In genomic region chr10:7212537-7212936, GRCm38 (mm10) we compare ENCODE assay signal across 8 mouse cellular contexts. TPM values are rescaled to one million over a fixed set of nuclear protein-coding genes. Genes with fewer than 3 reads are reported as not detected.
DNase-seq lines count a peak whose midpoint lies in the region; ATAC-seq and TF ChIP-seq lines count a peak whose summit lies in the region.

No protein-coding gene starts in this region.

- DNase-seq in heart, adult 11 months: peak; percentile 96
- DNase-seq in heart, postnatal 14 days: no peak
- DNase-seq in embryonic facial prominence, embryonic 14.5 days (ENCODE audit: low spot score): peak; percentile 79
- DNase-seq in hindbrain, postnatal 0 days (ENCODE audit: low spot score): peak; percentile 64
- DNase-seq in lung, postnatal 25 days (ENCODE audit: low spot score): peak; percentile 69
- DNase-seq in stomach, postnatal 0 days (ENCODE audit: low spot score): no peak
- no peak for DNase-seq in frontal cortex, postnatal 36 days (ENCODE audit: low spot score in 2 of 2)

- no peaks in the 10 kb centered on the region for H3K36me3 ChIP-seq in embryonic facial prominence, embryonic 14.5 days (ENCODE audit: control insufficient read depth, insufficient read depth, low read length)
- H3K36me3 ChIP-seq in hindbrain, postnatal 0 days (ENCODE audit: insufficient read depth, low read length): no peaks in the 10 kb centered on the region
- H3K36me3 ChIP-seq in stomach, postnatal 0 days (ENCODE audit: control insufficient read depth, insufficient read depth, low read length): no peaks in the 10 kb centered on the region

- peak overlapping the region; percentile 90 for H3K4me2 ChIP-seq in embryonic facial prominence, embryonic 14.5 days (ENCODE audit: low read depth, low read length)
- H3K4me2 ChIP-seq in hindbrain, postnatal 0 days (ENCODE audit: low read depth, low read length): peak overlapping the region; percentile 97
- H3K4me2 ChIP-seq in stomach, postnatal 0 days (replicated peaks; ENCODE audit: low read depth): peak overlapping the region; percentile 91

- no peaks in the 10 kb centered on the region for H3K9me3 ChIP-seq in embryonic facial prominence, embryonic 14.5 days (ENCODE audit: control insufficient read depth, low read length)
- no peaks in the 10 kb centered on the region for H3K9me3 ChIP-seq in hindbrain, postnatal 0 days (ENCODE audit: low read length)
- no peaks in the 10 kb centered on the region for H3K9me3 ChIP-seq in stomach, postnatal 0 days (ENCODE audit: control insufficient read depth, low read length)

- intact Hi-C loops in heart, postnatal 14 days (cut with DNase I): loop anchor here (5.0 kb wide), 3 partner anchors 70 to 120 kb away; no protein-coding TSS in a partner anchor

- no peak for TF ChIP-seq EP300 in stomach, postnatal 0 days (optimal IDR thresholded peaks at IDR 0.05)

- H3K4me3 ChIP-seq in embryonic facial prominence, embryonic 14.5 days (ENCODE audit: low read depth, low read length): peak overlapping the region; percentile 68
- peak overlapping the region; percentile 76 for H3K4me3 ChIP-seq in hindbrain, postnatal 0 days (ENCODE audit: low read length)
- H3K4me3 ChIP-seq in stomach, postnatal 0 days (ENCODE audit: low read depth, low read length): peak overlapping the region; percentile 82

- no peaks in the 10 kb centered on the region for H3K27me3 ChIP-seq in embryonic facial prominence, embryonic 14.5 days (replicated peaks; ENCODE audit: control insufficient read depth, insufficient read depth, low read length)
- no peaks in the 10 kb centered on the region for H3K27me3 ChIP-seq in hindbrain, postnatal 0 days (ENCODE audit: insufficient read depth, low read length)
- H3K27me3 ChIP-seq in stomach, postnatal 0 days (ENCODE audit: control insufficient read depth, insufficient read depth, low read length): no peaks in the 10 kb centered on the region

- WGBS in embryonic facial prominence, embryonic 14.5 days: 2% methylated on average over 10 of the region's 10 CpGs
- 11% methylated on average over 10 of the region's 10 CpGs for WGBS in hindbrain, postnatal 0 days
- 2% methylated on average over 10 of the region's 10 CpGs for WGBS in stomach, postnatal 0 days

- H3K4me1 ChIP-seq in embryonic facial prominence, embryonic 14.5 days (ENCODE audit: control insufficient read depth, insufficient read depth, low read length): peaks cover 21% of the 10 kb centered on the region
- H3K4me1 ChIP-seq in hindbrain, postnatal 0 days (ENCODE audit: insufficient read depth, low read length): peaks cover 4% of the 10 kb centered on the region; the same call in 1 of the 2 replicates
- H3K4me1 ChIP-seq in stomach, postnatal 0 days (replicated peaks; ENCODE audit: control insufficient read depth, insufficient read depth): no peaks in the 10 kb centered on the region

- H3K27ac ChIP-seq in embryonic facial prominence, embryonic 14.5 days (replicated peaks; ENCODE audit: low read depth, low read length): peak overlapping the region; percentile 90
- H3K27ac ChIP-seq in hindbrain, postnatal 0 days: peak overlapping the region; percentile 57
- peak overlapping the region; percentile 96 for H3K27ac ChIP-seq in stomach, postnatal 0 days (replicated peaks)

- TF ChIP-seq CTCF in hindbrain, postnatal 0 days (IDR thresholded peaks at IDR 0.05; ENCODE audit: low read depth): no peak
- TF ChIP-seq CTCF in stomach, postnatal 0 days (IDR thresholded peaks at IDR 0.05; ENCODE audit: low read depth): no peak

- H3K9ac ChIP-seq in embryonic facial prominence, embryonic 14.5 days (ENCODE audit: low read depth, low read length): peak overlapping the region; percentile 85
- H3K9ac ChIP-seq in hindbrain, postnatal 0 days (replicated peaks; ENCODE audit: low read length): peak overlapping the region; percentile 63
- peak overlapping the region; percentile 87 for H3K9ac ChIP-seq in stomach, postnatal 0 days (ENCODE audit: low read length)

- ATAC-seq in CD4-positive, CD25-positive, alpha-beta regulatory T cell, adult 4 months: peak; percentile 74
- ATAC-seq in embryonic facial prominence, embryonic 14.5 days (ENCODE audit: low read depth): peak; percentile 20
- ATAC-seq in hindbrain, postnatal 0 days: peak; percentile 36
- ATAC-seq in stomach, postnatal 0 days (ENCODE audit: low FRiP score, low TSS enrichment): peak; percentile 68

RNA-seq across cellular contexts. Expression of gene Cnksr3, which starts 0.5 kb away (rescaled TPM):
- 10 to 100 TPM; 21.9 to 22.5 TPM for total RNA-seq in heart, postnatal 14 days (2021)
- polyA plus RNA-seq in CD4-positive, CD25-positive, alpha-beta regulatory T cell, adult 4 months (2017; shearing (Covaris generic)): 1 to 10 TPM; 3.3 to 5.1 TPM
- 10.4 and 10.8 TPM in 2 replicates for polyA plus RNA-seq in embryonic facial prominence, embryonic 14.5 days (2014; fragmentation: Nextera tagmentation; extraction: Ambion mirVana)
- 8.9 and 9.8 TPM in 2 replicates for total RNA-seq in hindbrain, postnatal 0 days (2014; rRNA removed)
- polyA plus RNA-seq in hindbrain, postnatal 0 days (2015; fragmentation: Nextera tagmentation; extraction: Ambion mirVana): 3.7 and 4.0 TPM in 2 replicates
- 7.0 and 7.6 TPM in 2 replicates for polyA plus RNA-seq in stomach, postnatal 0 days (2015; fragmentation: Nextera tagmentation; extraction: Ambion mirVana)

Comparison
In these comparisons a context has a peak if more than half of its experiments do, and no peak if none do; other contexts are left out.
1. DNase-seq: peak in heart, adult 11 months (single experiment), embryonic facial prominence, embryonic 14.5 days (single experiment), hindbrain, postnatal 0 days (single experiment) and lung, postnatal 25 days (single experiment); none in heart, postnatal 14 days (0 of 2), stomach, postnatal 0 days (single experiment) and frontal cortex, postnatal 36 days (0 of 2).
2. ATAC-seq: peak in every context shown above with its lines; median percentile 74 in CD4-positive, CD25-positive, alpha-beta regulatory T cell, adult 4 months; 68 in stomach, postnatal 0 days; 36 in hindbrain, postnatal 0 days; 20 in embryonic facial prominence, embryonic 14.5 days.
3. Peak in every context shown above with its lines, with median percentiles within 50 percentile points of each other: H3K27ac ChIP-seq, H3K4me2 ChIP-seq, H3K4me3 ChIP-seq and H3K9ac ChIP-seq.